Mouse (Mus musculus) left cerebral cortex, postnatal 10 days (tissue): ENCODE measurements at regions not wholly inside any gene's neighbourhood (a gene's known extent, or its start where the extent isn't known, plus 50 kb on each side); places are given as distances from the start of the nearest gene placed in this dataset.
A peak's percentile ranks its signal among the peaks of the same experiment; 100 is the strongest.

Experiments used
- DNase-seq, 2 experiments: peaks; one replicate each; pipeline ENCODE4 v3.0.0; 2021 to 2022; ENCODE audit warnings: low spot score in 2 of 2, mixed read lengths in 1 of 2; ENCODE audit errors: extremely low spot score in 1 of 2
- intact Hi-C: fragments of 180-260 bp; cut with DNase I; formaldehyde crosslinking; loops from one replicate; pipeline ENCODE4 v1.15.1; 2025

DNA sequence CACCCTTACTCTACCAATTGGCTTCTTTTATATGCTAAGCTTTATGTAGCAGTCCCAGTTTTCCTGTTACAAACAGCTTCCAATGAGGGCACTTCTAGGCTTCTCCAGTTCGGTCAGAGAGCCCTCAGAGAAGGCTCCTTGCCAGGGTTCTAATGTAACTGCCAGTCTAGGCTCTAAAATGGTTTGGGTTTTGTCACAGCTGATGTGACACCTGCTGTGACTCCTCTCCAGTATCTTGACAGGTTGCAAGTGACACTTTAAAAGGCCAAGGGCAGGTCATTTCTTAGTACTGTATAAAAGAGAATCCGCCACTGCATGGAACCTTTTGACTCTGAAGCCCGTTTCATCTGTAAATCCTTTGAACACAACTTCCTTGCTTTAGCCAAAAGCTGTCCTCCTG, 54.0 kb upstream of the Nedd9 start:
- DNase-seq, result no peak
- intact Hi-C loops, result no loop called here

DNA sequence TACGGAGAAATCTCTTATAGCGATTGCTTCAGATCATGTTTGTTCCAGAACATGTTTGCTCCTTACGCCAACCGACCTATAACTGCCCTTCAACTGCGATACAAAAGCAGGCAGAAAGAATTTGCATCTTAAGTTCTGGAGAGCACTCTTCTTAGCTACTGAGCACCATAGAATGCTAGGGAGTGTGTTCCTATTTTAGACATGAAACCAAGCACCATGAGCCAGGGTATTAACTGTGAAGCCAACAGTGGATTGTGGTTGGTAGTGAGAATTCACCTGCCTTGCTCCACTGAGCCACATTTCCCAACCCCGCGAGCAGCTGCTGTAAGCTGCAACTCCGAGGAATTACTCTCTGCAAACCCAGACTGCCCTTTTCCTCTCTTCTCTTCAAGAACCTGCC, 58.9 kb upstream of the Nedd9 start:
- DNase-seq, result no peak
- intact Hi-C loops, result no loop called here

DNA sequence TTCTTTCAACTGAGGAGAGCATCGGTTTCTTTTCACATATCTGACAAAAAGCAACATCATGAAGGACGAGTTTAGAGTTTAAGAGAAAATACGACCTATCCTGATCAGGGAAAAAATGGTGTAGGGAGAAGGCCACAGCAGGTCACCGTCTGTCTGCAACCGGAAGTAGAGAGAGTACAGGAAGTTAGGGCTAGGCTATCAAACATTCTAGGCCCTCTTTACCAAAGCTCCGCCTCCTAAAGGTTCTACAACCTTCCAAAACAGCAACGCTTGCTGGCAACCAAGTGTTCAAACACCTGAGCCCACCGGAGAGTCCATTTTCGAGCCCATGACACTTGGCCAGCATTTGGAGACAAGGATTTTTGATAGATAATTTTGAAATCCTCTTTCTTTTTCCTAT, 59.2 kb upstream of the Tmem170b start:
- no peak for DNase-seq
- intact Hi-C loops, result no loop called here

- intact Hi-C loops, result no loop called here
- no peak for DNase-seq
Observed at GRCm38 (mm10) chr13:41549283-41549682, 56.4 kb upstream of the Tmem170b start.

- DNase-seq, result no peak
- intact Hi-C loops, result no loop called here
Observed at GRCm38 (mm10) chr13:41550246-41550900, 55.3 kb upstream of the Tmem170b start.

DNA sequence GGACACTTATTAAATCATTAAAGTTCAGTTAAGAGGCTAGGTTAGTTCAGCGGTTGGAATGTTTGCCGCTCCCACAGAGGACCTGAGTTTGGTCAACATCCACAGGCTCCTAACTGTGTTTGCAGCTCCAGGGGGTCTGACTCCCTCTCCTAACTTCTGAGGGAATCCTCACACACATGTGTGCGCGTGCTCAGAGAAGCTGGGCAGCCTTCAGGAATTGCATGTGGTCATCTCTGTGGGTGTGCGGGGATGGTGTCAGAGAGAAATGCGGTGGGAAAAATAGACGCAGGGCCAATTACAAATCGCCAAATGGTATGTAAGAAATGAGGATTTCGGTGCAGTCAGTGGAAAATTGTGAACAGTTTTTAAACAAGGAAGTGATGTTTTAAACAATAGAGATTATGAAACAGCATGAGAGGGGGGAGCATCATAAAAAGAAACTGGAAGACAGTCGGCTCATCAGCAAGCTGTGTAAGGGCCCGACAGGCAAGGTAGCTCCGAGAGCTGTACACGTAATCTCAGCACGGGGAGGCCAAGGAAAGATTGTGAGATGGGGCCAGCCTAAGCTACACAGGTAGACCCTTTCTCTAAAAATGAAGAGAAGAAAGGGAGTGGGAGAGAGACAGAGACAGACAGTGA, 53.9 kb upstream of the Tmem170b start:
- intact Hi-C loops, result no loop called here
- peak in 1 of 2 experiments; percentile 54 for DNase-seq

DNA sequence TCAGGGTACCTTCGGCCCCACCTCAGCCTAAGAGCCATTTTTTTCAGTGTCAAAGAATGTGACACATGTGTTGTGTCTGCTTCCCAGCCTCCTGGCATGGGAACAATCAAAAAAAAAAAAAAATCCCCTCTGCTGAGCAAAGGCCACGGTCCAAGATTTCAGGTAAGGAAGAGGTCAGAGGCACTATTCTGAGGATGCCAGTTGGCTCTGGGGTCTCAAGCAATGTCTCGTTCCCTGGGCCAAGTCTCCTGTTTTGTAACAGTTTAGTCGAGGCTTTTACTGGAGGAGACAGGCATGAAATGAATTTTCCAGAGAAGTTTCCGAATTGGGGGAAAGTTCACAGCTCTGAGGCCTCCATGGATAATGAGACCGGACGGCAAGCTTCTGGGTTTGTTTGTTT, 51.3 kb upstream of the Tmem170b start:
- intact Hi-C loops, result no loop called here
- no peak for DNase-seq
